Mouse (Mus musculus): ENCODE data around the gene Ctnna2.

DNA sequence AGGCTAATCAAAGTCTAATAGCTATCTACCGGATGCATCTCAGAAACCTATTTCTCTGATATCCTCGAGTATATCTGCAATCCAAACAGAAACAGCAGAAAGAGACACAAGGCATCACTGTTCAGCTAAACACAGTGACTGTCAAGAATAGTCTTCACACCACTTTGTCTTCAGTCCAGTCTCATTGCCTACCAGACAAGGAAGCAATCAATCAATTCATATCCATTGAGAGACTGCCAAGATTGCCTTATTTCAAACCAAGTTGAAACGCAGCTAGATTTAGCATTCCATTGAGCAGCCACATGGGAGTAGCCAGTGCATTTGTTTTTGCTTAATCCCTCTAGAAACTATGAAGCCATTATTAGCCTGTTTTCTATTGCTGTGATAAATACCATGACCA lies 196.2 kb downstream of the Ctnna2 start:
- no peak for TF ChIP-seq HCFC1 (IDR thresholded peaks at IDR 0.05; ENCODE audit: borderline replicate concordance, insufficient read depth, low read length)
- TF ChIP-seq ZC3H11A (IDR thresholded peaks at IDR 0.05; ENCODE audit: borderline replicate concordance, low read depth, low read length) = no peak

Measured in ES-E14 (cell line).